Mouse (Mus musculus) myocyte (in vitro differentiated cells): ENCODE results near the gene Atg2a.

ENCODE experiments used
- CEBPB ChIP-seq: IDR thresholded peaks from 2 replicates; pipeline ENCODE4 v1.6.1; 2011; ENCODE audit warnings: mild to moderate bottlenecking, moderate library complexity; ENCODE audit not compliant: poor library complexity, insufficient read depth, severe bottlenecking
- E2F4 ChIP-seq: IDR thresholded peaks from one replicate; pipeline ENCODE4 v1.6.1; 2011; ENCODE audit warnings: mild to moderate bottlenecking, control low read depth, moderate library complexity; ENCODE audit not compliant: insufficient read depth
- MAX ChIP-seq: IDR thresholded peaks from one replicate; pipeline ENCODE4 v1.6.1; 2011; ENCODE audit warnings: low read depth, mild to moderate bottlenecking, control low read depth
- MYOD1 ChIP-seq, 3 experiments: IDR thresholded peaks; one replicate each; pipeline ENCODE4 v1.6.1; 2011; ENCODE audit warnings: control low read depth in 2 of 3, low read depth in 2 of 3, mild to moderate bottlenecking in 2 of 3, moderate library complexity in 1 of 3; ENCODE audit not compliant: insufficient read length in 2 of 3, control insufficient read depth in 1 of 3
- MYOG ChIP-seq, 3 experiments: IDR thresholded peaks; one replicate each; pipeline ENCODE4 v1.6.1; 2011; ENCODE audit warnings: control low read depth in 2 of 3, low read depth in 2 of 3, mild to moderate bottlenecking in 2 of 3; ENCODE audit not compliant: insufficient read length in 2 of 3, control insufficient read depth in 1 of 3, insufficient read depth in 1 of 3
- POLR2A ChIP-seq: IDR thresholded peaks from one replicate; pipeline ENCODE4 v1.6.1; 2011; ENCODE audit warnings: low read depth, mild to moderate bottlenecking, control low read depth, moderate library complexity; ENCODE audit not compliant: insufficient read length
- POLR2AphosphoS2 ChIP-seq: IDR thresholded peaks from one replicate; pipeline ENCODE4 v1.6.1; 2011; ENCODE audit warnings: low read depth, control low read depth; ENCODE audit not compliant: insufficient read length
- REST ChIP-seq: IDR thresholded peaks from one replicate; pipeline ENCODE4 v1.6.1; 2011; ENCODE audit warnings: mild to moderate bottlenecking, control low read depth, moderate library complexity; ENCODE audit not compliant: insufficient read depth, insufficient read length
- SRF ChIP-seq: IDR thresholded peaks from one replicate; pipeline ENCODE4 v1.6.1; 2011; ENCODE audit warnings: low read depth; ENCODE audit not compliant: control insufficient read depth, insufficient read length
- TCF12 ChIP-seq: IDR thresholded peaks from one replicate; pipeline ENCODE4 v1.6.1; 2011; ENCODE audit warnings: mild to moderate bottlenecking, control low read depth; ENCODE audit not compliant: poor library complexity, insufficient read depth, severe bottlenecking
- TCF3 ChIP-seq: IDR thresholded peaks from one replicate; pipeline ENCODE4 v1.6.1; 2011; ENCODE audit warnings: low read depth, control low read depth; ENCODE audit not compliant: insufficient read length
- USF1 ChIP-seq: IDR thresholded peaks from one replicate; pipeline ENCODE4 v1.6.1; 2011; ENCODE audit warnings: low read depth, mild to moderate bottlenecking, control low read depth, moderate library complexity

- TF ChIP-seq E2F4 (no peak), POLR2A (peak; percentile 54), USF1 (no peak), CEBPB (no peak), REST (no peak), POLR2AphosphoS2 (peak; percentile 37), MAX (no peak), TCF12 (no peak), MYOG (IDR thresholded peaks at IDR 0.05; ENCODE audit: control insufficient read depth in 1 of 3, insufficient read depth in 1 of 3, insufficient read length in 2 of 3, low read depth in 2 of 3) (peak in 2 of 3 experiments; percentile 53 to 79), MYOD1 (IDR thresholded peaks at IDR 0.05; ENCODE audit: control insufficient read depth in 1 of 3, insufficient read length in 2 of 3, low read depth in 2 of 3) (peak in 1 of 3 experiments; percentile 39), TCF3 (no peak), SRF (no peak)
These were observed 65.1 kb downstream of the Atg2a start for GRCm38 (mm10) chr19:6306586-6306985.
